Mouse (Mus musculus) bone marrow, adult 2 months (tissue): ENCODE measurements around the gene Pard6a.

Source experiments
- CTCF ChIP-seq: fragments of 200-500 bp; IDR thresholded peaks from 2 replicates; pipeline ENCODE4 v1.5.1; 2011; ENCODE audit warnings: low read length, control low read depth; ENCODE audit not compliant: control insufficient read depth, insufficient read depth
- POLR2A ChIP-seq: fragments of 200-500 bp; IDR thresholded peaks from 2 replicates; pipeline ENCODE4 v1.6.1; 2011; ENCODE audit warnings: low read depth, mild to moderate bottlenecking, control low read depth, low read length, borderline replicate concordance; ENCODE audit not compliant: control insufficient read depth

DNA sequence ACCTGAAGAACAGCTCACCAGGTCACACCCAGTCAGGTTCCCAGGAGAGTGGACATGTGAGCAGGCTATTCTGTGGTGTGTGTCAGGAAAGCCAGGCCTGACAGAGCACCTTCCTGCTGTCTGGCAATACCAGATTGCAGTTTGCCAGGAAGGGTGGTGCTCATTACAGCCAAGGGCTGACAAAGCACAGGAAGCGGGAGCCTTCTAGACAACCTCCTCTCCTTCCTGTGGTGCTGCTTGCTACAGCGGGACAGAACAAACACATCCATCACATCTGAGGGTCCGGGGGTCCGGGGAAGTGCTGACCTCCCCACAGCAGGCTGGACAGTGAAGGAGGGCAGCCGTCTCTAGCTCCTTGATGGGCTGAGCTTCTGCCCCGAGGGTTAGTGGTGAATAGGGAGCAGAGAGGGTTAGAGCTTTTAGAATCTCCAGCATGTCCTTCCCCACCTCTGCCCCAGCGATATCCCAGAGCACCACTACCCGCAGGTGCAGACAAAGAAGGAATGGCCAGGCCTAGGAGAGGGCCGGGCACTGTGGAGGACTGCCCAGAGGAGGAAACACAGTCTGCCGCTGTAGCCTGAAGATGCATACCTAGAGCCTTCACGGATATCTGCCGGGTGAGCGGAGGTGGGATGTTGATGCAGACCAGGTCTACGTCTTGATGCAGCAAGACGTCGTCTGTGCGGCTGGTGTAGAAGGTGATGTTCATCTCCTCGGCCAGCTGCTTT, 26.6 kb downstream of the Pard6a start:
- TF ChIP-seq CTCF = no peak
- TF ChIP-seq POLR2A = no peak
